Mouse (Mus musculus) hindbrain, embryonic 14.5 days (tissue): Measurements from ENCODE around the gene H2-T22. TPM values are rescaled to one million over a fixed set of nuclear protein-coding genes. Genes with fewer than 3 reads are reported as not detected.
"Not testable (repeated sequence)": the region's sequence is repeated elsewhere in the genome, so short reads cannot be mapped to it uniquely, and the experiment has no call there.

ENCODE experiments used
- ATAC-seq: fragments of 200-750 bp; cut with Nextera tagmentation; 2 replicates; pipeline ENCODE4 v1.8.0; 2017; ENCODE audit warnings: moderate number of reproducible peaks, mild to moderate bottlenecking, moderate TSS enrichment, moderate library complexity; ENCODE audit not compliant: low FRiP score
- DNase-seq: peaks from one replicate; pipeline ENCODE4 v3.0.0-alpha.2; 2015; ENCODE audit warnings: low spot score
- H3K27ac ChIP-seq: fragments of 300-500 bp; sonication (generic); 2 replicates; pipeline ENCODE4 v1.5.1; 2014; ENCODE audit warnings: mild to moderate bottlenecking, moderate library complexity
- H3K27me3 ChIP-seq: fragments of 300-500 bp; sonication (generic); 2 replicates; pipeline ENCODE4 v1.6.1; 2014; ENCODE audit warnings: mild to moderate bottlenecking, low read length, mixed read lengths; ENCODE audit not compliant: control insufficient read depth, insufficient read depth
- H3K36me3 ChIP-seq: fragments of 300-500 bp; sonication (generic); replicated peaks from 2 replicates; pipeline ENCODE4 v1.6.1; 2014; ENCODE audit not compliant: control insufficient read depth, insufficient read depth
- H3K4me1 ChIP-seq: fragments of 300-500 bp; sonication (generic); replicated peaks from 2 replicates; pipeline ENCODE4 v1.6.1; 2014; ENCODE audit warnings: antibody characterized with exemption, low read length, mixed read lengths; ENCODE audit not compliant: control insufficient read depth, insufficient read depth
- H3K4me2 ChIP-seq: fragments of 300-500 bp; sonication (generic); replicated peaks from 2 replicates; pipeline ENCODE4 v1.6.1; 2014; ENCODE audit warnings: mild to moderate bottlenecking, moderate library complexity
- H3K4me3 ChIP-seq: fragments of 300-500 bp; sonication (generic); replicated peaks from 2 replicates; pipeline ENCODE4 v1.5.1; 2014; ENCODE audit warnings: mild to moderate bottlenecking, low read length
- H3K9ac ChIP-seq: fragments of 300-500 bp; sonication (generic); 2 replicates; pipeline ENCODE4 v1.6.1; 2014
- H3K9me3 ChIP-seq: fragments of 300-500 bp; sonication (generic); 2 replicates; pipeline ENCODE4 v1.6.1; 2016; ENCODE audit warnings: low read length; ENCODE audit not compliant: control insufficient read depth
- WGBS: fragments of 180-500 bp; shearing (Covaris S2); extraction: QIAGEN DNeasy Blood & Tissue Kit; methylation state at CpG from one replicate; pipeline ENCODE4 v1.1.7; 2014; 5-methylcytosine and 5-hydroxymethylcytosine counted together
- polyA plus RNA-seq: library from polyadenylated mRNA; unstranded; fragments of >200 nt; fragmentation: Nextera tagmentation; extraction: Ambion mirVana; gene quantifications from 2 replicates; pipeline ENCODE4 v1.2.1, GENCODE M21; 2014

H2-T22 gene
- polyA plus RNA-seq, 1 experiment from 2014 or later = 7.2 TPM

DNA sequence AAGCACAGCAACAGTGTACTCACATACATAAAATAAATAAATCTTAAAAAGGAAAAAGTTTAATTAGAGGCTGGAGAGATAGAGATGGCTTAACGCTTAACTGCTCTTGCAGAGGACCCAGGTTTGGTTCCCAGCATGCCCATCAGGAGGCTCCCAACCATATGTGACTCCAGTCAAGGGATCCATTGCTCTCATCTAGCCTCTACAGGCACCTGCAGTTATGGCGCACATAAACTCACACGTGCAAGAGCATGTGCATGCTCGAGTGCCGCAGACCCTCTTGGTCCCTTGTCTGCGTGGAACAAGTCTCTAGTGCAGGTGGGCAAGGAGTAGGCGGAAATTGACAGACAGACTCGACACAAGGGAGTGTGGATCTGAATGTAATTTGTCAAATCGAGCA, 20.4 kb downstream of the H2-T22 start:
- ATAC-seq = no peak
- Histone ChIP-seq H3K4me3 (no peak overlapping the region), H3K27ac (no peak overlapping the region), H3K4me2 (no peak overlapping the region), H3K4me1 (no peaks in the 10 kb centered on the region), H3K9ac (no peak overlapping the region), H3K9me3 (no peaks in the 10 kb centered on the region), H3K36me3 (no peaks in the 10 kb centered on the region), H3K27me3 (no peaks in the 10 kb centered on the region)
- WGBS = 96% methylated on average over 9 of the region's 9 CpGs
- DNase-seq = no peak

DNA sequence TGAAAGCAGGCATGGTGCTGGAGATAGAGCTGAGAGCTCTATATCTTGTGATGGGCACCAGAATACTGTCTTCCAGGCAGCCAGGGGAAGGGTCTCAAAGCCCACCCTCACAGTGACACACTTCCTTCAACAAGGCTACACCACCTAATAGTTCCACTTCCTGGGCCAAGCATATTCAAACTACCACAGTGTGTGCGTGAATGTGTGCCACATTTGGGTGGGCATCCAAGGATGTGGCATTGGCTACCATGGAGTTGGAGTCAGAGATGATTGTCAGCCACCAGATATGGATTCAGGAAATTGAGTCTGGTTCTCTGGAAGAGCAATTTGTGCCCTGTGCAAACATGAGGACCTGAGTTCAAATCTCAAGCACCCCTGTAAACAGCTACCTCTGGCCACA, 21.2 kb downstream of the H2-T22 start:
- Histone ChIP-seq H3K27me3 (no peaks in the 10 kb centered on the region), H3K4me2 (no peak overlapping the region), H3K4me3 (no peak overlapping the region), H3K9me3 (no peaks in the 10 kb centered on the region), H3K27ac (no peak overlapping the region), H3K36me3 (no peaks in the 10 kb centered on the region), H3K9ac (no peak overlapping the region), H3K4me1 (no peaks in the 10 kb centered on the region)
- ATAC-seq (no peak), DNase-seq (no peak)
- 96% methylated on average over 1 of the region's 1 CpGs for WGBS

DNA sequence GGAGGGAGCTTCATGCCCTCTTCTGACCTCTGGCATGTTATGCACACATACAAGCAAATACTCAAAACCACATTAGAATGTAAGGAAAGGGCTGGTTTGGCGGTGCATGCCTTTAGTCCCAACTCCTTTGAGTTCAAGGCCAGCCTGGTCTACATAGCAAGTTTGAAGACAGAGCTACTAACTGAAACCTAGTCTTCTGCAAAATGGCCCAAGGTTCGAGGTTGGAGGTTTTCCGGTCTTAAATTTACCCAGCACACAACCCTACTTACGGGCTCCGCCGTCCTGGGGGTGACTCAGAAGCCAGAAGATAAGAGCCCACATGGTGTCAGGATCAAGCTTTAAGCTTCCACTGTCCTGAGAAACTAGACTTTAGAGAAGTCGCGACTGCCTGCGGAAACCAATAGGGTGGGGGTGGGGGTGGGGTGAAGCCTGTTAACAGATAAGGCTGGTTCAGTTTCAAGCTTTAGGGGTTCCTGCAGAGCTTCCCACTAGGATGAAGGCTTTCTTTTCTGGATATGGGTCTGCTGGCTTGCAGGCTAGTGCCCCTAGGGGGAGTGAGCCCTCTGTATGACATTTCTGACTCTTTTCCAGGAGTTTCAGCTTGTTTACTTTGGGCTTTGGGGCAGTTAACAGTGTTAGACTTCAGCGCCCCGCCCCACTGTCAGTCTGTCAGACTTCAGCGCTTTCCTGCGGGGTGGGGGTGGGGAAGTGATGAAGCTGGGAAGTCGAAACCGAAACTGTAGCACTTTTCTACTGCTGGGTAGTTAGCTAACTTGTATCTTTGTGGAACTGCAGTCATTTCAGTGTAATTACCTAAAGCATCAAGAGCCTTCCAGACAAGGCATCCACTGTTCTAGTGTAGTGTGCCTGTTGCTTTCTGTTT, 22.1 kb downstream of the H2-T22 start, which contains the start of gene H2-T24:
TSS of gene H2-T24 (minus strand) at position 370 of the 883 bp plus-strand sequence.
- H3K4me3 ChIP-seq = no peak within 1 kb of the TSS
- no peaks in the 10 kb centered on the region for H3K4me1 ChIP-seq
- no peaks in the 10 kb centered on the region for H3K27me3 ChIP-seq
- peaks cover 4% of the 10 kb centered on the region for H3K36me3 ChIP-seq
- no peak within 1 kb of the TSS for H3K27ac ChIP-seq
- H3K4me2 ChIP-seq = no peak within 1 kb of the TSS
- no peaks in the 10 kb centered on the region for H3K9me3 ChIP-seq
- WGBS = 47% methylated on average over 15 of the region's 15 CpGs
- no peak for DNase-seq
- H3K9ac ChIP-seq = no peak within 1 kb of the TSS
- ATAC-seq = no peak

DNA sequence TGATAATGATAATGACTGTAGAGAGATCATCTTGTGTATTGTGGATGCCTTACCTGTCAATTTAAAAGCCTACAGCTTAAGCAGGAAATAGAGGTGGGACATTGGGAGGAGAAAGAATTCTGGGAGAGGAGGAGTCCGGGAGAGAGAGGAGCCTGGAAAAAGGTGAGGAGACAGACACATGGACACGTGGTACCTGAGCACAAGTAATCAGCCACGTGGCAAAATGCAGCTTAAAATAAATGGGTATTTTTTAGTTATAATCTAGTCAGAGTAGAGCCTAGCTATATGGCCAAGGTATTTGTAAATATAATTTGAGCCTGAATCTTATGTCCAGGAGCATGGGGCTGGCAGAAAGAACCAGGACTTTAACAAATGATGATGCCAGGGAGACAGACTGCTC, 23.0 kb downstream of the H2-T22 start:
- Histone ChIP-seq H3K4me2 (no peak overlapping the region), H3K36me3 (peaks cover 14% of the 10 kb centered on the region), H3K27me3 (no peaks in the 10 kb centered on the region), H3K4me1 (no peaks in the 10 kb centered on the region), H3K9me3 (no peaks in the 10 kb centered on the region), H3K9ac (no peak overlapping the region), H3K27ac (no peak overlapping the region), H3K4me3 (no peak overlapping the region)
- ATAC-seq = no peak
- WGBS = 74% methylated on average over 3 of the region's 3 CpGs
- DNase-seq = no peak

GRCm38 (mm10) chr17:36018979-36019378, 23.6 kb downstream of the H2-T22 start:
- H3K9ac ChIP-seq = no peak overlapping the region
- no peaks in the 10 kb centered on the region for H3K4me1 ChIP-seq
- H3K36me3 ChIP-seq = peaks cover 19% of the 10 kb centered on the region
- no peak overlapping the region for H3K4me2 ChIP-seq
- H3K9me3 ChIP-seq = no peaks in the 10 kb centered on the region
- H3K27me3 ChIP-seq = no peaks in the 10 kb centered on the region
- WGBS = 66% methylated on average over 2 of the region's 2 CpGs
- no peak for DNase-seq
- no peak overlapping the region for H3K27ac ChIP-seq
- H3K4me3 ChIP-seq = no peak overlapping the region
- ATAC-seq = no peak

GRCm38 (mm10) chr17:36017046-36017445, 25.5 kb downstream of the H2-T22 start:
- H3K4me3 ChIP-seq = no peak overlapping the region
- no peaks in the 10 kb centered on the region for H3K27me3 ChIP-seq
- H3K36me3 ChIP-seq = peaks cover 19% of the 10 kb centered on the region
- 90% methylated on average over 5 of the region's 5 CpGs for WGBS
- H3K9me3 ChIP-seq = no peaks in the 10 kb centered on the region
- DNase-seq (no peak), ATAC-seq (no peak)
- H3K9ac ChIP-seq = no peak overlapping the region
- no peak overlapping the region for H3K27ac ChIP-seq
- no peak overlapping the region for H3K4me2 ChIP-seq
- no peaks in the 10 kb centered on the region for H3K4me1 ChIP-seq

GRCm38 (mm10) chr17:36014977-36015376, 27.6 kb downstream of the H2-T22 start:
- H3K4me1 ChIP-seq = no peaks in the 10 kb centered on the region
- H3K27ac ChIP-seq = no peak overlapping the region
- no peak overlapping the region for H3K9ac ChIP-seq
- H3K9me3 ChIP-seq = no peaks in the 10 kb centered on the region
- no peak for ATAC-seq
- no peak for DNase-seq
- peaks cover 19% of the 10 kb centered on the region for H3K36me3 ChIP-seq
- H3K4me2 ChIP-seq = no peak overlapping the region
- 98% methylated on average over 5 of the region's 5 CpGs for WGBS
- H3K4me3 ChIP-seq = no peak overlapping the region
- no peaks in the 10 kb centered on the region for H3K27me3 ChIP-seq

DNA sequence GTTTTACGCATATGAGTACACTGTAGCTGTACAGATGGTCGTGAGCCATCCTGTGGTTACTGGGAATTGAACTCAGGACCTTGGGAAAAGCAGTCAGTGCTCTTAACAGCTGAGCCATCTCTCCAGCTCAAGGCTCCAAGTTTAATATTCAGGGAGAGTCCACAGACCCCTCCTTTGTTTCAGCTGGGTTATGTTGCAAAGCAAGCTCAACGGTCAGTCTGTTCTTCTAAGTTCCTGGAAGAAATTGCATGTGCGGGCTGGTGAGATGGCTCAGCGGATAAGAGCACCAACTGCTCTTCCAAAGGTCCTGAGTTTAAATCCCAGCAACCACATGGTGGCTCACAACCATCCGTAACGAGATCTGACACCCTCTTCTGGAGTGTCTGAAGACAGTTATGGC, 38.1 kb downstream of the H2-T22 start:
- ATAC-seq, H3K9ac ChIP-seq, H3K9me3 ChIP-seq, DNase-seq, H3K36me3 ChIP-seq, H3K4me3 ChIP-seq, H3K4me2 ChIP-seq, H3K27me3 ChIP-seq, H3K4me1 ChIP-seq, H3K27ac ChIP-seq: not testable (repeated sequence)
- WGBS = 93% methylated on average over 7 of the region's 7 CpGs

DNA sequence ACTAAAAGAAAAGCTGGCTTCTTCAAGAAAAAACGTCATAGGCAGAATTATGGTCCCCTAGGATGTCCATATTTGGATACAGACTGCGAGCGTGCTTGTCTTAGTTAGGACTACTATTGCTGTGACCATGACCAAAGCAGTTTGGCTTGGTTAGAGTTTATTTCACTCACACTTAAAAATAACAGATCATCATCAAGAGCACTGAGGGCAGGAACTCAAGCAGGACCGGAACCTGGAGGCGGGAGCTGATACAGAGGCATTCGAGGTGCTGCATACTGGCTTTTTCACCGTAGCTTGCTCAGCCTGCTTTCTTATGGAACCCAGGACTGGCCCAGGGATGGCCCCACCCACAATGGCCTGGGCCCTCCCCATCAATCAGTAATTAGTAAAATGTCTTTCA, 39.2 kb downstream of the H2-T22 start:
- Histone ChIP-seq H3K9ac (no peak overlapping the region), H3K4me3 (no peak overlapping the region), H3K4me2 (no peak overlapping the region), H3K36me3 (no peaks in the 10 kb centered on the region), H3K27me3 (no peaks in the 10 kb centered on the region), H3K9me3 (0 out of 2 replicates have a peak, but pooled peaks cover 4% of the 10 kb centered on the region), H3K4me1 (no peaks in the 10 kb centered on the region), H3K27ac (no peak overlapping the region)
- 96% methylated on average over 7 of the region's 7 CpGs for WGBS
- DNase-seq (no peak), ATAC-seq (no peak)
